8 mouse cellular contexts compared by ENCODE assay signal in the genomic region with DNA sequence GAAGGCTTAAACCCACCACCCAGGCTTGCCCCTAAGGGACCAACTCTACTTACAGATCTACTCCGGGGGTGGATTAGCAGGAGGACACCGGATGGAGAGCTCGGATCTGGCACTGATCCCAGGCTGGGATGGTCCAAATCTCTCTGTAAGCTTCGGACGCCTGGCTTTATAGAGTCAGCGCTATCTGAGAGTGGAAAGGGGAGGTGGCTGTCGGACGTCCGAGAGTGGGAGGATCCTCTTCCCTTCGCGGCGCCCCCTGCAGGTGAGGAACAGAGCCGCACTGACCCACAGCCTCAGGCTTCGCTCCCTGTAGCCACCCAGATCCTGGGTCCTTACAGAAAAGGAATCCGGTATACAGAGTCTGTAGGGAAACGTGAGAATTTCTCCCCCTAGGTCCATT. TPM values are rescaled to one million over a fixed set of nuclear protein-coding genes. Genes with fewer than 3 reads are reported as not detected.
DNase-seq lines count a peak whose midpoint lies in the region; ATAC-seq and TF ChIP-seq lines count a peak whose summit lies in the region.

A gene (minus strand): TSS at position 150 of the 400 bp plus-strand sequence.

- TF ChIP-seq EP300 in heart, adult 2 months (IDR thresholded peaks at IDR 0.05; ENCODE audit: insufficient read depth, low read depth, low read length): no peak

- H3K9me3 ChIP-seq in embryonic facial prominence, embryonic 10.5 days: no peaks in the 10 kb centered on the region
- no peaks in the 10 kb centered on the region for H3K9me3 ChIP-seq in neural tube, embryonic 15.5 days (replicated peaks)

- peak within 1 kb of the TSS; percentile 33; the same call in 1 of the 2 replicates for H3K9ac ChIP-seq in heart, adult 2 months (ENCODE audit: low read depth, low read length)
- peak within 1 kb of the TSS; percentile 37 for H3K9ac ChIP-seq in neural tube, embryonic 15.5 days (replicated peaks)

- DNase-seq in 3T3-L1 (ENCODE audit: low read depth, low spot score): peak; percentile 32
- peak; percentile 55 for DNase-seq in adrenal gland, adult 8-10 months
- peak; percentile 73 for DNase-seq in embryonic facial prominence, embryonic 10.5 days (ENCODE audit: low spot score)
- peak; percentile 75 to 79 for DNase-seq in heart, adult 2 months
- peak; percentile 56 for DNase-seq in kidney, adult 18-20 months
- DNase-seq in lung, adult 18-20 months: peak; percentile 71 to 83
- DNase-seq in thymus, postnatal 36 days: peak; percentile 22 to 32

- 5% methylated on average over 16 of the region's 16 CpGs for WGBS in embryonic facial prominence, embryonic 10.5 days
- WGBS in heart, adult 2 months: 3% methylated on average over 16 of the region's 16 CpGs
- WGBS in neural tube, embryonic 15.5 days: 3% methylated on average over 14 of the region's 16 CpGs

- intact Hi-C loops in heart, adult 2 months (cut with DNase I): loop anchor here (2.0 kb wide), 1 partner anchor 54 kb away; no protein-coding TSS in a partner anchor

- H3K36me3 ChIP-seq in embryonic facial prominence, embryonic 10.5 days (replicated peaks): no peaks in the 10 kb centered on the region
- H3K36me3 ChIP-seq in heart, adult 2 months (ENCODE audit: control insufficient read depth, insufficient read depth, low read length): no peaks in the 10 kb centered on the region
- H3K36me3 ChIP-seq in neural tube, embryonic 15.5 days: no peaks in the 10 kb centered on the region

- peak; percentile 85 for TF ChIP-seq CTCF in heart, adult 2 months (IDR thresholded peaks at IDR 0.05)

- no peaks in the 10 kb centered on the region for H3K79me2 ChIP-seq in heart, adult 2 months (replicated peaks; ENCODE audit: control insufficient read depth, insufficient read depth, low read length)

- H3K4me3 ChIP-seq in embryonic facial prominence, embryonic 10.5 days: peak within 1 kb of the TSS; percentile 45
- peak within 1 kb of the TSS; percentile 27 for H3K4me3 ChIP-seq in heart, adult 2 months
- H3K4me3 ChIP-seq in neural tube, embryonic 15.5 days (replicated peaks): peak within 1 kb of the TSS; percentile 30

- peaks cover 37% of the 10 kb centered on the region for H3K27me3 ChIP-seq in embryonic facial prominence, embryonic 10.5 days (replicated peaks; ENCODE audit: low read depth, poor library complexity, severe bottlenecking)
- H3K27me3 ChIP-seq in heart, adult 2 months (ENCODE audit: control insufficient read depth, insufficient read depth, low read length): no peaks in the 10 kb centered on the region
- peaks cover 12% of the 10 kb centered on the region; the same call in 1 of the 2 replicates for H3K27me3 ChIP-seq in neural tube, embryonic 15.5 days (replicated peaks)

- H3K27ac ChIP-seq in embryonic facial prominence, embryonic 10.5 days (replicated peaks): no peak within 1 kb of the TSS
- H3K27ac ChIP-seq in heart, adult 2 months: peak within 1 kb of the TSS; percentile 10; the same call in 1 of the 2 replicates
- H3K27ac ChIP-seq in neural tube, embryonic 15.5 days (replicated peaks): no peak within 1 kb of the TSS

- peak within 1 kb of the TSS; percentile 61 for H3K4me2 ChIP-seq in neural tube, embryonic 15.5 days

- TF ChIP-seq POLR2A in heart, adult 2 months (IDR thresholded peaks at IDR 0.05; ENCODE audit: insufficient read depth, low read depth, low read length): peak; percentile 54; the same call in 1 of the 2 replicates

- ATAC-seq in neural tube, embryonic 15.5 days (ENCODE audit: low FRiP score): peak; percentile 8; the same call in 1 of the 2 replicates

- H3K4me1 ChIP-seq in embryonic facial prominence, embryonic 10.5 days: peaks cover 9% of the 10 kb centered on the region
- peaks cover 2% of the 10 kb centered on the region for H3K4me1 ChIP-seq in heart, adult 2 months (ENCODE audit: control insufficient read depth, insufficient read depth, low read length)
- H3K4me1 ChIP-seq in neural tube, embryonic 15.5 days: peaks cover 19% of the 10 kb centered on the region

RNA-seq across cellular contexts. Expression of the gene that starts here (rescaled TPM):
- 1 to 10 TPM; 4.4 to 5.6 (median 5.1) TPM for total RNA-seq in adrenal gland, adult 8-10 months (2022)
- polyA plus RNA-seq in embryonic facial prominence, embryonic 10.5 days (2016; fragmentation: Nextera tagmentation; extraction: Ambion mirVana): 0.08 and 0.17 TPM in 2 replicates
- 10 to 100 TPM; 31.7 to 34.4 TPM for total RNA-seq in heart, adult 2 months (2021)
- 16.9 and 18.3 TPM in 2 replicates for polyA plus RNA-seq in heart, adult 2 months (2012; rRNA removed)
- 0.38 and 19.1 TPM in 2 replicates for polyA plus RNA-seq in neural tube, embryonic 15.5 days (2015; fragmentation: Nextera tagmentation; extraction: Ambion mirVana)

Comparison
In these comparisons a context has a peak if more than half of its experiments do, and no peak if none do; other contexts are left out.
1. RNA of the gene that starts here (total RNA-seq): 31.7 to 34.4 TPM in heart, adult 2 months; 4.4 to 5.6 TPM in adrenal gland, adult 8-10 months; every median in the first group is over 4 times any median in the second.
2. Peak in DNase-seq and H3K4me3 ChIP-seq in embryonic facial prominence, embryonic 10.5 days; RNA of the gene not detected or under 1 TPM.
3. DNase-seq: peak in every context shown above with its lines; median percentile 77 in heart, adult 2 months; 77 in lung, adult 18-20 months; 73 in embryonic facial prominence, embryonic 10.5 days; 56 in kidney, adult 18-20 months; 55 in adrenal gland, adult 8-10 months; 32 in 3T3-L1; 27 in thymus, postnatal 36 days.
4. Peak in every context shown above with its lines, with median percentiles within 50 percentile points of each other: H3K4me3 ChIP-seq.